Mouse (Mus musculus): ENCODE results near the gene Gm11111.

Gm11111 gene

DNA sequence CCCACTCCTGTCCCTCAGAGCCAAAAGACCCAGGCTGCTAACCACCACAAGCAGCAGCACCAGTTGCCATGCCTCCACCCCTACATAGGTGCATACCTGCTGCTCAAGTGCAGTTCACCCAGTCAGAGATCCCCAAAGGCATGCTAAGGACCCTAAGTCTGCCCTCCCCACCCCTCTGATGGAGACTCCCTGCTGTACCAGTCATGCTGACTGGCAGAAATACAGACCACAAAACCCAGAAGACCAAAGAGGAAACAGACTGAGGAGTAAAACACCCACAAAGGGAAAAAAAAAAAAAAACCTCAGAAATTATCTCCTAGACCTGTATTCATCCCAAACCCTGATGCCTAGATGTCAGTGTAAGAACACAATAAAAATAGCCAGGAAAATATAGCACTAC, 33.4 kb downstream of the Gm11111 start:
- no peak for DNase-seq
